Mouse (Mus musculus): ENCODE results near the gene Cd19.
A peak's percentile ranks its signal among the peaks of the same experiment; 100 is the strongest.
"Not testable (repeated sequence)": the region's sequence is repeated elsewhere in the genome, so short reads cannot be mapped to it uniquely, and the experiment has no call there.

Cd19 gene

DNA sequence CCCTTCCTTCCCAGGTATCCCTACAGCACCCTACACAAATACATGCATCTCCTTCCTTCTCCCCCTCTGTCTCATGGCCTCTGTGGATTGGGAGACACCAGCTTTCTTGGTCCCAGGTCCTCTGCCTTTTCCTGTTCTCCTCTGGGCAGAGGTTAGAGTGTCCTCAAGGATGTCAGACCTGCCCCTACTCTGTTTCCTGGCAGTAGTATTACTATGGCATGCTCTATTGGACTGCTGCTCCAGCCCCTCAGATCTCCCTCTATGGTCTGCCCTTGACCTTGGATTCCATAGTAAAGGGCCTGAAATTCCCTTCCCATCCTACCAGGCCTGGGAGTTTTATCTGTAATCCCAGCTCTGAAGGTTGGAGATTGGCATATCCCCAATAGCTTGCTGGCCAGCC, 15.5 kb upstream of the Cd19 start:
- no peak for DNase-seq

DNA sequence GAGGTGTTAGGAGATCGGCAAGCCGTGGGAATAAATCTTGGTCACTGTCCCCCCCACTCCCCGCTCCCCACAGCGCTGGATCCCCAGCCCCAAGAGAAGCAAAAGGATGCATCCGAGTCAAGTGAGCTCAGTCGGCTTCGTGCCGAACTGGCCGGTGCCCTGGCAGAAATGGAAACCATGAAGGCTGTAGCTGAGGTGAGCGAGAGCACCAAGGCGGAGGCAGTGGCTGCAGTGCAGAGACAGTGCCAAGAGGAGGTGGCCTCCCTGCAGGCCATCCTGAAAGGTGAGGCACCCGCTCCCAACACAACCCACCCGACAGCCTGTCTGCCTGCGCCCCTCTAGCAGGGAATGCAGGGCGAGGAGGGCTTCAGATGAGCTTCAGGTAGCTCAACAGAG, 14.8 kb upstream of the Cd19 start:
- DNase-seq: no peak

- peak; percentile 94 for DNase-seq
Observed at GRCm38 (mm10) chr7:126428631-126429502, 14.2 kb upstream of the Cd19 start, which contains the start of gene Rabep2. TSS of gene Rabep2 (plus strand) at chr7:126428759.

GRCm38 (mm10) chr7:126428154-126428553, 13.5 kb upstream of the Cd19 start:
- no peak for DNase-seq

- no peak for DNase-seq
Observed at GRCm38 (mm10) chr7:126427323-126427860, 12.7 kb upstream of the Cd19 start.

DNA sequence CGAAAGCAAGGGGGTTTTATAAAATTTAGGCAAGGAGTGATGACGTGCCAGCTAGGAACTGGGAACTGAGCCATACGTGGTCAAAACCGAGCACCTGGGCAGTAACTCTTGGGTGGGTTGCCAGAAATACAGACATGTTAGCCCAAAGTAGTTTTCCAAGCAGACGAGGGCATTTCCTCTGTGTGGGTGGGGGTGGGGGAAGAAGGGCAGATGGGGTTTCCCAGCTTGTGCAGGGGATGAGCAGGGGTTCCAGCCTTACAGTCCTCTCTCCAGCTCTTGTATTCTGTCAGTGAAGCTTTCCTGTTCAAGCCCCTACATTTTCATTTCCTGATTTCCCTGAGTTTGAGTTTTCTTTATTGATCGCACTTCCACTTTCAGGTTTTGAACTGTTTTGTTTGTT, 9.5 kb upstream of the Cd19 start:
- DNase-seq: no peak

- no peak for DNase-seq
Observed at GRCm38 (mm10) chr7:126421756-126422155, 7.1 kb upstream of the Cd19 start.

DNA sequence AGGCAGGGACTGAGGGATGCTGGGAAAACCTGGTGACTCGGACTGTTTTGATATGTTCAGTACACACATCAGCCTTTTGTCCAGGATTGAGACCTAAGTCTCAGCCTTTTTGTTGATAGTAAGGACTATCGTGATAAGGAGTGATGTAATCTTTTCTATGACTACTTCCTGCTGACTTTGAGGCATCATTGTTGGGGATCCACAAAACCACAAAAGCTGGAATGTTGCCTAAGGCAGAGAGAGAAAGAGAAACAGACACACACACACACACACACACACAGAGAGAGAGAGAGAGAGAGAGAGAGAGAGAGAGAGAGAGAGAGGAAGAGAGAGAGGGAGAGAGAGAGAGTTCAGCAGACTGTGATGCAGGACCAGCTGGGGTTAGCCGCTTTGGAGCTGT, 3.8 kb upstream of the Cd19 start:
- no peak for DNase-seq

DNA sequence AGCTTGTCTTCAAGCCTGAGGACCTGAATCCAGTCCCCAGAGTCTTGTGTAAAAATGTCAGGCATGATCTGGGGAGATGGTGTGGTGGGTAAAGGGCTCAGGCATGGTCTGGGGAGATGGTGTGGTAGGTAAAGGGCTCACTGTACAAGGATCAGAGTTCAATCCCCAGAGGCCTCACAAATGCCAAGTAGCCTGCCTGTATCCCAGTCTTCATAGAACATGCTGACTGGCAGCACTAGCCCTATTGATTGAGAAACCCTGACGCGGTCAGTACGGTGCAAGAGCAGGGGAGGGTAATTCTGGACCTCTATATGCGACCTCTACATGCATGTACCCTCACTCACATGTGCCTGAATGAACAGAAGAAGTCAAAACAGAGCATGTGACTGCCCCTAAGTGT, 2.9 kb upstream of the Cd19 start:
- no peak for DNase-seq

DNA sequence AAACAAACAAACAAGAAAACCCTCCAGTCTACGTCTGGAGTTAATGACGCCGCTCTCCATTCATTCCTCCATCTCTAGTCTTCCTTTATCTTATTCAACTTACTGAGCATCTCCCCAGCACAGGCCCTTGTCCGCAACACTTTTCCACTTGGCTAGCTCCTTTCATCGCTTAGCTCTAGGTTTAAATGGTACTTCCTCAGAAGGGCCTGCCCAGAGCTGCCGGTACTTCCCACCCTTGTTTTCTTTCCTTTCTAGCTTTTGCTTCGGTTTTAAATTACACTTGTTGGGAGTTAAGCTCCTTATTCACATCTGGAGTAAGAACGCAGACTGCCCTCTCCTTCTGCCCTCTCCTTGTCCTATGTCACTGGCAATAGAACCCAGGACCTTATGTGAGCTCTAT, 2.4 kb upstream of the Cd19 start:
- no peak for DNase-seq

DNA sequence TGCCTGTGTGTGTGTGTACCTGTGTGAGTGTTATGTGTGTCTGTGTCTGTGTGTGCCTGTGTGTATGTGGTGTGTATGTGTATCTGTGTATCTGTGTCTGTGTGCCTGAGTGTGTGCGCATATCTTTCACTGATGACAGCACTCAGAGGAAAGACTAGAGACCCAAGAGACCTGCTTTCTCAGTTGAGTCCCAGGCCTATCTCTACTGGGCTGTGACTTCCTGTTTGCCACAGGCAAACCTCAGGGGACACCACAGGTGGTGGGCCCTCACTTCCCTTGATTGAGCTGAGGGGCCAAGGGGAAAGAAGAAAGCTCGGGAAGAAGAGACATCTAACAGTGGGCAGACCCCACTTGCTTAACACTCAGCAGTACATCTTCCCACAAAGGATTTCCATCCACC, 1.9 kb upstream of the Cd19 start:
- peak; percentile 55 for DNase-seq

GRCm38 (mm10) chr7:126411061-126411460, 3.6 kb downstream of the Cd19 start:
- DNase-seq: no peak

DNA sequence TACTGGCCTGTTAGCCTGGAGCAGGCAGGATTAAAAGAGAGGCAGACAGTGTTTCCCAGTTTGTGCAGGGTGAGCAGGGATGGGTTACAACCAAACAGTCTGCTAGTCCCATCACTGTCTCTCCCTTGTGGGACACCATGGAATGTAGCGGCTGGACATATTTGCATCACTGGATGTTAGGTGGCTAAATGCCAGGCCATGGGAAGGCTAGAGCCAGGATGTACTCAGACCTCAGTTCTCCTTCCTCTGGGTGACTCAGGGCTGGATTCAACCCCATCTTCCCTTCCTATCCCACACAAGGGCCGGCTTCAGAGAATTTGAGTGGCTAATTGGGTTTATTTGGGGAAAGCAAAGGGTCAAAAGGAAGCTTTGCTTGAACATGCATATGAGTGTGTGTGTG, 6.0 kb downstream of the Cd19 start:
- no peak for DNase-seq

DNA sequence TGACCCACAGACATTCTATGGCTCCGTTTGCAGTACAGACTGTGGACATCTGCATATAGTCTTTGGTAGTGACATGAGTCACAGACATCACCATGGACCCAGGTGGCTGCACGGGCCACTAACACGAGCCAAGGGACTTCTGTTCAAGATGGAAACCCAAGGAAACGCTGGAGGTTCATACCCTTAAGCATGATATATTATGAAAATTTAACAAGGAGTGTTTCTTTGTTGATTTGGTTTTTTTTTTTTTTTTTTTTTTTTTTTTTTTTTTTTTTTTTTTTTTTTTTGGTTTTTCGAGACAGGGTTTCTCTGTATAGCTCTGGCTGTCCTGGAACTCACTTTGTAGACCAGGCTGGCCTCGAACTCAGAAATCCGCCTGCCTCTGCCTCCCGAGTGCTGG, 12.2 kb downstream of the Cd19 start:
- DNase-seq: not testable (repeated sequence)

DNA sequence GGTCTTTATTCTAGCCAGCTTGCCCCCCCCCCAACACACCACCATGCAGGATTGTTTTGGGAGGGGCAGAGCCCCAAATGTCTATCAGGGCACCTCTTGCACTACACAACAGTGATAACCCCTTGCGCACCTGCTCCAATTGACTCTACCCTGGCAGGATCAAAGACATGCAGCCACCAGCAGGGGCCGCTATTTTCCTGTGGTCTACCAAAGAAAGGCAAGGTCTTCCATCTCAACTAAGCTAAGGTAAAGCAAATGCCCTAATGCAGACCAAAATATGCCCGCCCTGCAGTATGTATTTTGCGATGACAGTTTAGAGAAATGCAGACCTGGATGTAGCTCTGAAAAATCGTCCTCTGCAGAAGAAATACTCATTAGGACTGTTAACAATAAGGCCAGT, 15.1 kb downstream of the Cd19 start:
- DNase-seq: peak; percentile 92

- no peak for DNase-seq
Observed at GRCm38 (mm10) chr7:126397822-126398221, 16.9 kb downstream of the Cd19 start.

GRCm38 (mm10) chr7:126397221-126397620, 17.5 kb downstream of the Cd19 start:
- no peak for DNase-seq

GRCm38 (mm10) chr7:126396298-126397119, 18.2 kb downstream of the Cd19 start, which contains the start of gene Nfatc2ip:
TSS of gene Nfatc2ip (minus strand) at chr7:126396737.
- DNase-seq: peak; percentile 95

DNA sequence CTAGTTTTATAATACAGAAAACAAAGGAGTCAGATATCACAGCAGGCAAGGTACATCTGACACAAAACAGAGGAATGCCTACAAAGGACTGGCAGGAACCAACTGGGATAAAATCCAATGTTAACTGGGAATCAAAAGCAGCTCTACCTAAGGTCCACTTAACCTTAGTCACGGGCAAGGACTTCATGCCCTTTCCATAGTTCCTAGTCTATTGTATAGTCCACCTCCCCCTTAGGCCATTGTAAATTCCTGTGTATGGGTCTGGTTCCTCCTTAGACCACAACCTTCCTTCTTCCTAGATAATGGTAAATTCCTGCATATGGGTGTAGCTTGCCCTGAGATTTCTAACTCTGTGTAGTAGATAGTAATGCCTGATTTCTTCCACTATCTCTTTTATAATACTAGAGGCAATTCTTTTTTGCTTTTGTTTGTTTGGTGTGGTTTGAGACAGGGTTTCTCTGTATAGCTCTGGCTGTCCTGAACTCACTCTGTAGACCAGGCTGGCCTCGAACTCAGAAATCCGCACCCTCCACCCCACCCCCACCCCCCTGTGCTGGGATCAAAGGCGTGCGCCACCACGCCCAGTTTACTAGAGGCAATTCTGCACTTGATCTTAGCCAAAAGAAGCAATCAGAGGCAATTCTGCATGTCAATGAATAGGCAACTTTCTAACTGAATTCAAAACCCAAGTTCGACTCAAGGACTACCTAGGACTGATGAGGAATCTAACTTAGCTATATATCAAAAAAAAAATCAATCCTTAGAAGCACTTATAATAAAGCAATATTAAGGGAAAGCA, 22.4 kb downstream of the Cd19 start:
- not testable (repeated sequence) for DNase-seq

GRCm38 (mm10) chr7:126388185-126388584, 26.5 kb downstream of the Cd19 start:
- DNase-seq: no peak

DNA sequence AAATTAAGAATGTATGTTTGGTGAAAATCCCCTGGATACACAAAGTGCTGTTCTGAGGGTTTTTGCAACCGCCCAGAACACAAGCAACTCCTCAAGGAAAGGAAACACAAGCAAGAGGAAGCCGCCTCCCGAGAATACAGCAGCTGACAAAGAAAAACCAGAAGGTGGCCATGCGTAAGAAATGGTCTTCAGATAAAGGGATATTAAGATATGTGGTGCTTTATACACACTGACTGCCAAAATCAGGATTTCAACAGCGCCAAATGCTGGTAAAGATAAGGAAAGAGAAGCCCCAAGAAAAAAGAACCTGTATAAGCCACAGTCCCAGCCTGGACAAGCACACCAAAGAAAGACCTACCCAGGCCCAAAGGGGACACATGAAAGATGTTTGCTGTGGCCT, 31.1 kb downstream of the Cd19 start:
- DNase-seq: no peak

DNA sequence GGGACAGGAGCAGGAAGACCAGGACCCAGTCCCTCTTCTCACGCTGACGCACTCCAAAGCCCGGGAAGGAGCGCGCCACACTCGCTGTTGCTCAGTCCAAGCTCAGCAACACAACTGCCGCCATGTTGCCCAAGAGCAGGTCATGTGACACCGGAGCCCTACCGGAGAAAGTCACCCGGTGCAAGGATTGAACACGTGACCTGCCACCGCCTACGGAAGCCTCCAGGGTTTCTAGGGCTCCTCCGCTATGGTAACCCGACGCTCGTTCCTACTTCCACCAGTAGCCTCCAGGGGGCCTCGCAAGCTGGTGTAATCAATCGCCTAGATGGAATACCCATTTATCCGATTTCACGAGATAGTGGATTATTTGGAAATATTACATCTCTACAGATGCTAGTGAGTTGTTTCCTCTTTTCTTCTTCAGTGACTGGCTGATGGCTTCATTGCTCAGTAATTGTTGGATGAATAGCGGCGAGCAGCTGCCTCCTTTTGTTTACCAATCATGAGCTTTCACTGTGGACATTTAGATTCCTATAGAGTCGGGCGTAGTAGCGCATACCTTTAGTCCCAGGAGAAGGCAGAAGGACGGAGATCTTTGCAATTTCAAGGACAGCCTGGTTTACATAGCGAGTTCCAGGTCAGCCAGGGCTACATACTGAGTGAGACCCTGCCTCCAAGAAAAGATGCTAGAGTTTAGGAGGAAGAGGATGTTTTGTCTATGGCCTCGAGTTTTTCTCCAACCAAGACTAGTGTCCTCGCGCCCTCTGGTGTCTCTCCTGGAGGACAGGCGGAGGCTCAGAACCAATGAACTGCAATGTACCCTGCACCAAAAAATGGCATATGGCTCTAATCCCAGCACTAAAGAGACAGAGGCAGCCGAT, 37.2 kb downstream of the Cd19 start, which contains the start of gene Spns1:
Gene Spns1 (minus strand): TSS at position 173 of the 881 bp plus-strand sequence.
- DNase-seq: peak; percentile 95
